Mouse (Mus musculus) brown adipose tissue, adult 24 weeks (tissue): ENCODE data around the gene Armc5. TPM values are rescaled to one million over a fixed set of nuclear protein-coding genes. Genes with fewer than 3 reads are reported as not detected.

ENCODE experiments used
- H3K27ac ChIP-seq: fragments of 200-500 bp; replicated peaks from 2 replicates; pipeline ENCODE4 v1.5.1; 2012; ENCODE audit warnings: low read depth, mild to moderate bottlenecking, low read length
- H3K4me1 ChIP-seq: fragments of 200-500 bp; 2 replicates; pipeline ENCODE4 v1.6.1; 2012; ENCODE audit warnings: low read length, mixed read lengths; ENCODE audit not compliant: control insufficient read depth, insufficient read depth, insufficient read length
- H3K4me3 ChIP-seq: fragments of 200-500 bp; 2 replicates; pipeline ENCODE4 v1.5.1; 2012; ENCODE audit warnings: low read depth, mild to moderate bottlenecking, low read length, moderate library complexity; ENCODE audit not compliant: insufficient read depth
- polyA plus RNA-seq: library from polyadenylated mRNA; stranded (reverse); fragments of >200 nt; gene quantifications from 2 replicates; pipeline ENCODE4 v1.2.4, GENCODE M21; 2012; ENCODE audit not compliant: missing spikeins, insufficient read depth, insufficient read length

Gene Armc5
- polyA plus RNA-seq, 1 experiment: 2.1 TPM

DNA sequence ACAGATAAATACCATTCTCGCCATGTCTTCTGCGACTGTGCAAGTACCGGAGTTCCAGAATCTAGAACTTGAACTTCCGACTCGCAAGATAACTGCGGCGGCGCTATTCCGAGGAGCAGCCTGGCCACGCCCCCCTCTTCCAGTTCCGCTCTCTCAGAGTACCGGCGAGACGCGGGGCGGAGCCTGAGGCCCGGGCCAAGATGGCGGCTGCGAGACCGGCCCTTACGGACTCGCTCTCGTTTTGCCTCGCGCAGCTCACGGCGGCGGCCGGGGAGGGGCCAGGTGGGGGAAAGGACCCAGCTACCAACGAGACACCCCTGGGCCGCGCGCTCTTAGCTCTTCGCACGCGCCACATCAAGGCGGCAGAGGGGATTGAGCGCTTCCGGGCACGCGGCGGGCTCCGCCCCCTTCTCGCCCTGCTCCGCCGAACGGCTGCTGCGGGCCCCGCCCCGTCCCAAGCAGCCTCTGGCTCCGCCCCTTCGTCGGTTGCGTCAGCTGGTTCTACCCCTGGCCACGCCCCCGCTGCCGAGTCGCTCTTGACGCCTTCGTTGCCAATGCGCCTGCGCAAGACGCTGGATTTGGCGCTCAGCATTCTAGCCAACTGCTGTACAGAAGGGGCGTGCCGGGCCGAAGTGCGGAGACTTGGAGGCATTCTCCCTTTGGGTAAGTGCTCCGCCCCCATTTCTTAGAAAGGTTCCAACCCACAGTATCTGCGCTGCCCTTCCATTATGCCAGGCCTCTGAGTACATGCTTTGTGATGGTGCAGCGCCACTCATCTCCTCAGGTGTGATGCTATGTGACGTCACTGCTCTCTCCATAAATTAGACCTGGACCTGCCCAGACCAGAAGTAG is 1.0 kb downstream of the Armc5 start, which contains the start of gene 9130023H24Rik:
TSS of gene 9130023H24Rik (minus strand) at position 105 of the 852 bp plus-strand sequence.
- Histone ChIP-seq H3K4me3 (peak within 1 kb of the TSS; percentile 70), H3K27ac (peak within 1 kb of the TSS; percentile 94), H3K4me1 (no peaks in the 10 kb centered on the region)

DNA sequence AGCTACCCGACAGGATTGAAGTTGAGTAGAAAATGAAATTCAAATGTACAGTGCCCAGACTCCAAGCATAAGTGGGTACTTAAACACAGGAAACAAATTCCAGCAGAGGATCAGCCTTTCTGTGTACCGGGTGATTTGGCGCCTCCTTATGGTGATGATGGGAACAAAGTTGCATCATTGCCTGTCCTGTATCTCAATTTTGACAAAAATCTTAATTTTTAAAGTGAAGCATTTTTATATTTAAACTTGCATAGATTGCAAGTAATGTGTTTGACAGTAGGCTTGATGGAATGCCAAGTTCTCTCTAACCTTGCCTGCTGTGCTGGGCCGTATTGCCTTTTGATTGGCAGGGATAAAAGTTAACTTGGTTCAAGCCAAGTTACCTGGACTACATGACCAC is 1.8 kb downstream of the Armc5 start:
- no peaks in the 10 kb centered on the region for H3K4me1 ChIP-seq
- no peak overlapping the region for H3K4me3 ChIP-seq
- no peak overlapping the region for H3K27ac ChIP-seq

DNA sequence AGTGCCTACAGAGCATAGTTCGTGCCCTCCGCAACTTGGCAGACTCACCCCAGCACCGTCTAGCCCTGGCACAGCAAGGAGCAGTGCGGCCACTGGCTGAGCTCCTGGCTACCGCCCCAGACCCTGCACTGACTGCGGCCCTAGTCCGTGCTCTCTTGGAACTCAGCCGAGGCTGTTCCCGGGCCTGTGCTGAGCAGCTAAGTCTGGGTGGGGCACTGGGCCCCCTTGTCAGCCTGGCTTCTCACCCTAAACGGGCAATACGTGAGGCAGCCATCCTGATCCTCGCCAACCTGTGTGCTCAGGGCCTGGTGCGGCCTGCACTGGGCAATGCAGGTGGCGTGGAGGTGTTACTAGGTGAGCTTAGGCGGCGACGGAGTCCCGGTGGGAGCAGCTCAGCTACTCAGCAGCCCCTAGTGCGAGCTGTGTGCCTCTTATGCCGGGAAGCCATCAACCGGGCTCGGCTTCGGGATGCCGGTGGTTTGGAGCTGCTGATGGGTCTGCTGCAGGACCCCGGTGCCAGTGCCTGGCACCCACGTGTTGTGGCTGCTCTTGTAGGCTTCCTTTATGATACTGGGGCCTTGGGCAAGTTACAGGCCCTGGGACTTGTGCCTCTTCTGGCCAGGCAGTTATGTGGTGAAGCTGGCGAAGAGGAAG is 3.1 kb downstream of the Armc5 start:
- no peak overlapping the region for H3K27ac ChIP-seq
- no peak overlapping the region for H3K4me3 ChIP-seq
- H3K4me1 ChIP-seq: no peaks in the 10 kb centered on the region

DNA sequence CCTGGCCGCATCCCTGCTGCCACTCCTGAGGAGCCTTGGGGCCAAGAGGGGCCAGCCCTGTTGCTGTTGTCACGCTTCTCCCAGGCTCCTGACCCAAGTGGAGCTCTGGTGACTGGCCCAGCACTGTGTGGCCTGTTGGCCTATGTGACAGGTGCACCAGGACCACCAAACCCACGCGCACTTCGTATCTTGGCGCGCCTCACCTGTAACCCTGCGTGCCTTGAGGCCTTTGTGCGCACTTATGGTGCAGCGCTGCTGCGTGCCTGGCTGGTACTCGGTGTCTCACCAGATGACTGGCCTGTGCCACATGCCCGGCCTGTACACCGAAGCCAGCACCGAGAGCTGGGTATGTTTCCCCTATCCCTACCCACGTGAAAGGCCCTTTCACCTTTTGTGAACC is 5.2 kb downstream of the Armc5 start:
- H3K27ac ChIP-seq: no peak overlapping the region
- H3K4me1 ChIP-seq: peaks cover 3% of the 10 kb centered on the region; the same call in 1 of the 2 replicates
- no peak overlapping the region for H3K4me3 ChIP-seq

DNA sequence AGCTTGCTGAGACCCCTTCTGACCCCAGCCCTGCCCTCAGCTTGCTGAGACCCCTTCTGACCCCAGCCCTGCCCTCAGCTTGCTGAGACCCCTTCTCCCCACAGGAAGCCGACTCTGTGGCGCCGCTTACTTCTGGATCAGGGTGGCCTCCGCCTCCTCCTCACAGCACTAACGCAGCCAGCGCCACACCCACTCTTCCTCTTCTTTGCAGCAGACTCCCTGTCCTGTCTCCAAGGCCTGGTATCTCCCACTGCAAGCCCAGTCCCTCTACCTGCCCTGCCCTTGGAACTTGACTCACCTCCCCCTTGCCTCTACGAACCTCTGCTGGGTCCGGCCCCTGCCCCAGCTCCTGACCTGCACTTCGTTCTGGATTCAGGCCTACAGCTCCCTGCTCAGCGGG is 6.8 kb downstream of the Armc5 start:
- Histone ChIP-seq H3K27ac (no peak overlapping the region), H3K4me3 (no peak overlapping the region), H3K4me1 (peaks cover 3% of the 10 kb centered on the region; the same call in 1 of the 2 replicates)

DNA sequence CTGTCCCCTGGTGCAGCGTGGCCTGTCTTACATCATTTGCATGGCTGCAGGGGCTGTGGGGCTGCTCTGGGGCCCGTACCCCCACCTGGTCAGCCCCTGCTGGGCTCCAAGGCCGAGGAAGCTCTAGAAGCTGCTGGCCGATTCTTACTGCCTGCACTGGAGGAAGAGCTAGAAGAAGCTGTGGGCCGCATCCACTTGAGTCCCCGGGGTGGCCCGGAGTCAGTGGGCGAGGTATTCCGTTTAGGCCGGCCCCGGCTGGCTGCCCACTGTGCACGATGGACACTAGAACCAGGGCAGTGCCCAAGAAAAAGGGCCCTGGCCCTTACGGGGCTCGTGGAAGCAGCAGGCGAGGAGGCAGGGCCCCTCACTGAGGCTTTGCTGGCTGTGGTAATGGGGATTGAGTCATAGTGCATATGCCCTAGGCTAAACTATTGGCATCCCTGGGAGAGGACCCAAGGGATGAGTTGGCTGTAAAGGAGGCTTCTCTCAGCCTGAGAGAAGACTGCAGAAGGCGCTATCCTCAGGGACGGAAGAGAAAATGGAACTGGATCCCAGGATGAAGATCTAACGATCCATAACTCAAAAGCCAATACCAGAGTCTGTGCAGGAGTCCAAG is 7.4 kb downstream of the Armc5 start:
- no peak overlapping the region for H3K4me3 ChIP-seq
- no peak overlapping the region for H3K27ac ChIP-seq
- H3K4me1 ChIP-seq: peaks cover 3% of the 10 kb centered on the region; the same call in 1 of the 2 replicates

DNA sequence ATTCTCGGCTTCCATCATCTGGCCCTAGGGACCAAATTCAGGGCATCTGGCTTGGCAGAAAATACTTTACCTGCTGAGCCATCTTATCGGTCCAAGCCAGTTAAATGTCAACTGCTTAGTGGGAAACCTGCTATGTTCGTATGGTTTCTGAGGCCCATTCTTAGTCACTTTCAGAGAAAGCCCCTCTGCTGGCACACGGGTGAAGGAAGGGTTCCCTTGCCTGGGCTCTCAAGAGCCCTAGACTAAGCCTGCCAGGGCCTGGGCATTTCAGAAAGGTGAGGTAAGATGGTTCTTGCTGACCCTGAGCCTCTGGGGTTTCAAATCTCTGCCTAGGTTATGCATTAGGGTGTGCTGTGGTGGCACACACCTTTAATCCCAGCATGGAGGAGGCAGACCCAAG is 8.4 kb downstream of the Armc5 start:
- peak overlapping the region; percentile 94; the same call in 1 of the 2 replicates for H3K27ac ChIP-seq
- H3K4me1 ChIP-seq: peaks cover 3% of the 10 kb centered on the region; the same call in 1 of the 2 replicates
- no peak overlapping the region for H3K4me3 ChIP-seq

DNA sequence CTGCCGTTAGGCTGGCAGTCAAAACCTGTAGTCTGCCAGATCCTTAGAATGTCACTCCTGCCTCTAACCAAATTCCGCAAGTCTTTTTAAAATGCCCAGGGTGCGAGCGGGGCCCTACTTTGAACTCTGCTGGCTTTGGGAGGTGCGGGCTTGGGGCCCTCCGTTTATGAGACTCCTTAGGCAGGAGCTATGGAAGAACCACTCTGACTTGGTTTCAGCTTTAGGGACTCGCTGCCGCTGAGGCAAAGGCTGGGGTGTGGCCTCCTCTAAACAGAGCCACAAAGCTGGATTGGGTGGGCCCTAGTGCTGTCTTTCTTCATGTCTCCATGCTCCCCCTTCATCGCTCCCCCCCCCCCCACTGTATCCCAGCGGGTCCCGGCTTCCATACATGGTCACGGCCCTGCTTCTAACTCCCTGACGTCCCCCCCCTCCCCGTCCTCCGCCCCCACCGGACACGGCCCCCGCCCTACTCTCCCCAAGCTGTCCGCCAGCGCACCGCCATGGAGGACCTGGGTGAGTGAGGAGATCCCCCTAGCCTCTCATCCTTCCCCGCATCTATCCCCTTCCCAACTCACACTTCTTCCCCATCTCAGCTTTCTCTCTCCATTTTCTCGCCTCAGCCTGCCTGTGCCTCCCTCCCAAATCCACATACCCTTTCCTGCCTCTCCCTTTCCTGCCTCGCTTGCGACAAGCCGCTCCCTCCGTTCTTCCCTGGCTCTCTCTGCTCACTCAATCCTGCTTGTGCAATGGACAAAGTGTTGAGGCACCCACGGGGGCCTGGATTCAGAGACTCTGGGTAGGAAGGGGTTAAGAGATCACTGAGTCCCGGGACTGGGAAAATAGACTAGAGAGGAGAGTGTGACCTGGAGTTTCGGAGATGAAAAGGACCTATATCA is 9.6 kb downstream of the Armc5 start, which contains the start of gene Tgfb1i1:
TSS of gene Tgfb1i1 (plus strand) at position 317 of the 896 bp plus-strand sequence.
- H3K4me1 ChIP-seq: peaks cover 3% of the 10 kb centered on the region; the same call in 1 of the 2 replicates
- peak within 1 kb of the TSS; percentile 73 for H3K4me3 ChIP-seq
- H3K27ac ChIP-seq: peak within 1 kb of the TSS; percentile 99

DNA sequence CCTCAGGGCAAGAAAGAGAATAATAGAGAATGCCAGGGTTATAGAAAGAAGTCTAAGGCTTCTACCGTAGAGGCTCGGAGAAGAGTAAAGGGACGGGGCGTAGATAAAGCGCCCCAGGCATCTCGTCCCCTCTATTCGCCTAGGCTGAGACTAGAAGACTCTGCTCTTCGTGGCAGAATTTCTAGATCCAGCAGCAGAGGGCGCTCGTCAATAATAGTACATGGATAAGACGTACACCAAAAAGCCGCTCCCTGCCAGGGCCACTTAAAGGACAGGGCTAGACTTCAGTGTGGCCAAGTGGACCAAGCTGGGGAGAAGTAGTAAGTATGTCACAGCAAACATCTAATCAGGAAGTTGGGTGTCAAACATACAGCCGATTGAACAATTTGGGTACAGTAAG is 10.3 kb downstream of the Armc5 start:
- Histone ChIP-seq H3K4me3 (peak overlapping the region; percentile 73), H3K27ac (peak overlapping the region; percentile 99)

DNA sequence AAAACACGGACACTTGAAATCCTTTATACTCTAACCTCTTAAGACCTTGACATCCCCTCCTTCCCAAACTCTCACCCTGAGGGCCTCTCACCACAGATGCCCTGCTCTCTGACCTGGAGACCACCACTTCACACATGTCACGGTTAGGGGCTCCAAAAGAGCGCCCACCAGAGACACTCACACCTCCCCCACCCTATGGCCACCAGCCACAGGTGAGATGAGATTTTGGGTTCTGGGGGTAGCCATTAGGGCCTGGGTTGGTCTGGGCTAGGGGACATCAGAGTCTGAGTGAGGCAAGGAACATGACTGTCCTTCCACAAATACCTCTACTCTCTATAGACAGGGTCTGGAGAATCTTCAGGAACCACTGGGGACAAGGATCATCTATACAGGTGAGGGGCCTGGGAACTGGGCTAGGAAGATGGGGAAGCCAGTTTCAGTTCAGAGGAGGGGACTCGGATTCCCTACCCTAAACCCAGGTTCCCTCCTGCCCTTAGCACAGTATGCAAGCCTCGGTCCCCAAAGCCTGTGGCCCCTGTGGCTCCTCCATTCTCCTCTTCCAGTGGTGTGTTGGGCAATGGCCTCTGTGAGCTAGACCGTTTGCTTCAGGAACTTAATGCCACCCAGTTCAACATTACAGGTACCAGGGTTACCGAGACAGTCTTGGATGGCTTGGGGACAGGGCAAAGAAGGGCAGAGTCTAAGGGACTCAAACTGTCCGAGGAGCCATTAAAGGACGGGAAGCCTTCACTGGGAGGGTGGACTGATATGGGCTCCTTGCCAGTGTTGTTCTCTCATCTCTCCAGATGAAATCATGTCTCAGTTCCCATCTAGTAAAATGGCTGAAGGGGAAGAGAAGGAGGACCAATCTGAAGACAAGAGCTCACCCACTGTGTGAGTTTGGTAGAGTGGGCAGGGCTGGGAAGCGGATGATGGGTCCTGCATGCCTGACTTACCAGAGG is 11.2 kb downstream of the Armc5 start:
- Histone ChIP-seq H3K4me1 (peaks cover 3% of the 10 kb centered on the region; the same call in 1 of the 2 replicates), H3K27ac (no peak overlapping the region), H3K4me3 (peak overlapping the region; percentile 42)

More for the DNA sequence above, 10.3 kb downstream of the Armc5 start:
- peaks cover 3% of the 10 kb centered on the region; the same call in 1 of the 2 replicates for H3K4me1 ChIP-seq

DNA sequence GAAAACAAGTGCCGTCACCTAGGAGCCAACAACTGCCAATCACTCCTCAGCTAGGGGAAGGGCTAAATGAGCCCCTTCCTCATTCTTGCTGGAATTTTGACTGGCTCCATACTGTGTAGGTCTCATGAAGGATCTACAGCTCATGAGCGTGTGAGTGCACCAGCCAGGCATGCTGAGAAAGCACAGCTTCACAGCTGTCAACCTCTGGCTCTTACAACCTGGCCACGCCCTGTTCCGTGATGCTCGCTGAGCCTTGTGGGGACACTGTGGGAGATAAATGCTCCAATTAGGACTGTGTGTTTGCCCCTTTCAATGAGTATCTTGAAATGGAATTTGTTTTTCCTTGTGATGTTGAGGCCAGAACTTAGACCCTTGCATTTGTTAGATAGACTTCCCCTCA is 12.9 kb downstream of the Armc5 start:
- Histone ChIP-seq H3K4me3 (no peak overlapping the region), H3K4me1 (peaks cover 3% of the 10 kb centered on the region; the same call in 1 of the 2 replicates), H3K27ac (no peak overlapping the region)

DNA sequence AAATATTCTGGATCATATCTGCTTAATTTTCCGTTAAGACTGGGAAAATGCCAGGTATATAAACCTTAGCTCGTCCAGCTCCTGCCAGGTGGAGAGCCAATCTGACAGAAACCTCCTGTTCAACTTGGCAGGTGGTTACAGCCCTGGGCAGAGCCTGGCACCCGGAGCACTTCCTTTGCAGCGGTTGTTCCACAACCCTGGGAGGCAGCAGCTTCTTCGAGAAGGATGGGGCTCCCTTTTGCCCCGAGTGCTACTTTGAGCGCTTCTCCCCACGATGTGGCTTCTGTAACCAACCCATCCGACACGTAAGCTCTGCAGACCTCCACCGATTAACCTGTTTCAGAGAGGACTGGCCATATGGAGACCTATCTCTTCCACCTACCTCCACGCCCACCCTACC is 14.8 kb downstream of the Armc5 start:
- no peak overlapping the region for H3K27ac ChIP-seq
- H3K4me3 ChIP-seq: no peak overlapping the region
- no peaks in the 10 kb centered on the region for H3K4me1 ChIP-seq

DNA sequence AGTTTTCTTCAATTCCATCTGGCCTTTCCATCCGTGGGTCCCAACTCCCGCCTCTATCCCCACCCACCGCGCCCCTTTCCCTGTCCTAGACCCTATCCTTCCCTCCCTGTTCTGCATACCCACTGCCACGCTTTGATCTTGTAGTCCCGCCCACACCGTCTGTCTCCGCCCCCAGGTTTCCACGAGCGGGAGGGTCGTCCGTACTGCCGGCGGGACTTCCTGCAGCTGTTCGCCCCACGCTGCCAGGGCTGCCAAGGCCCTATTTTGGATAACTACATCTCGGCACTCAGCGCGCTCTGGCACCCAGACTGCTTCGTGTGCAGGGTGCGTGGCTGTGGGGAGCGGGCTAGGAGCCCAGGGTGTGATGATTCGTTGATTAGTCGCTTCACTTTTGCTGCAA is 15.5 kb downstream of the Armc5 start:
- Histone ChIP-seq H3K4me1 (no peaks in the 10 kb centered on the region), H3K27ac (no peak overlapping the region), H3K4me3 (no peak overlapping the region)
